Mouse (Mus musculus) cortical plate, adult 2 months (tissue): ENCODE measurements around the gene Mrps27.

Experiments used
- CTCF ChIP-seq: fragments of 200-500 bp; IDR thresholded peaks from 2 replicates; pipeline ENCODE4 v1.5.1; 2011; ENCODE audit warnings: mild to moderate bottlenecking, control low read depth, low read length; ENCODE audit not compliant: insufficient read depth; ENCODE audit errors: extremely low read depth
- POLR2A ChIP-seq: fragments of 200-500 bp; IDR thresholded peaks from 2 replicates; pipeline ENCODE4 v1.6.1; 2011; ENCODE audit warnings: mild to moderate bottlenecking, low read length, control low read depth; ENCODE audit not compliant: insufficient read depth; ENCODE audit errors: extremely low read depth

- TF ChIP-seq CTCF (no peak), POLR2A (no peak)
Observed at GRCm38 (mm10) chr13:99442434-99443249, 98.1 kb downstream of the Mrps27 start.
